Mouse (Mus musculus) heart, adult 18-20 months (tissue): Measurements from ENCODE around the gene Sptbn4. TPM values are rescaled to one million over a fixed set of nuclear protein-coding genes. Genes with fewer than 3 reads are reported as not detected.
A peak's percentile ranks its signal among the peaks of the same experiment; 100 is the strongest.

Experiments used
- DNase-seq, 2 experiments: peaks; one replicate each; pipeline ENCODE4 v3.0.0; 2021 to 2022; ENCODE audit warnings: mixed read lengths in 1 of 2
- total RNA-seq, 2 experiments: library from RNA; stranded (reverse); gene quantifications; 2 replicates each; pipeline ENCODE4 v1.2.3; 2021

Gene Sptbn4
- total RNA-seq, 2 experiments from 2014 or later = 0.30 to 0.31 TPM

DNA sequence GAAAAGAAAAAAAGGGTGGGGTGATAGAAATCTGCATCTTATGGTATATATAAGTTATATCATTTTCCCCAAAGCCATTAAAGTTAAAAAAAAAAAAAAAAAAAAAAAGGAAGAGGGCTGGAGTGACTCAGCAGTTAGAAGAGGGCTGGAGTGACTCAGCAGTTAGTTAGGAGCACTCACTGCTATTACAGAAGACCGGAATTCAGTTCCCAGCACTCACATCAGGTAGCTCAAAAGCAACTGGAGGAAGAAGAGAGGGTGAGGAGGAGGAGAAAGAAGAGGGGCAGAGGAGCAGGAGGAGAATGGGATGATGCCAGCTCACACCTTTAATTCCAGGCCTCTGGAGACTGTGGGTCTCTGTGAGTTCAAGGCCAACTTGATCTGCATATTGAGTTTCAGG, 64.3 kb downstream of the Sptbn4 start:
- DNase-seq = no peak

DNA sequence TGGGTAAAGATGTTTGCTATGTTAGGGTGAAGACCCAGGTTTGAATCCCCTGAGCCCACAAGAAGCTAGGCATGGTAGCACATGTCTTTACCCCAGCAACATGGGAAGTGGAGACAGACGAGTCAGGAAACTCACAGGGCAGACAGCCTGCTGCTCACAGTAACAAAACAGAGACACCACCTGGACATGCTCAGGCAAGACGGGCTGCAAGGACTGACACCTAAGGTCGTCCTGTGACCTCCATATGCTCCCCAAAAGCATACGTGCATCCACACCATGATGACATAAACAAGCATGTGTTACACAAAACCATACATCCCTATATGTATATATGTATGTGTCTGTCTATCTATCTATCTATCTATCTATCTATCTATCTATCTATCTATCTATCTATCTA, 65.9 kb downstream of the Sptbn4 start:
- DNase-seq = no peak

DNA sequence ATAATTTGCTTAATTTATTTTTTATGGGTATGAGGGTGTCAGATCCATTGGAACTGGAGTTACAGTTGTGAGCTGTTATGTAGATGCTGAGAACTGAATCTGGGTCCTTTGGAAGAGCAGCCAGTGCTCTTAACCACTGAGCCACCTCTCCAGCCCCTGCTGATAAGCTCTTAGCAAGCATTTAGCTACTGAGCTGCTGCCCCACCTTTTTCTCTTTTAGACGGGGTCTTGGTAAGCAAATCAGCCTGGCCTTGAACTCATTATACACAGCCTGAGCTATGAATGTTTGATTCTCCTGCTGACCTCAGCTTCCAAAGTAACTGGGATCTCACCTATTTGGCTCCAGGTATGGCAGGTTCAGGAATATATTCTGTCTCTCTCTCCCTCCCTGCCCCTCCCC, 66.5 kb downstream of the Sptbn4 start:
- DNase-seq = no peak

DNA sequence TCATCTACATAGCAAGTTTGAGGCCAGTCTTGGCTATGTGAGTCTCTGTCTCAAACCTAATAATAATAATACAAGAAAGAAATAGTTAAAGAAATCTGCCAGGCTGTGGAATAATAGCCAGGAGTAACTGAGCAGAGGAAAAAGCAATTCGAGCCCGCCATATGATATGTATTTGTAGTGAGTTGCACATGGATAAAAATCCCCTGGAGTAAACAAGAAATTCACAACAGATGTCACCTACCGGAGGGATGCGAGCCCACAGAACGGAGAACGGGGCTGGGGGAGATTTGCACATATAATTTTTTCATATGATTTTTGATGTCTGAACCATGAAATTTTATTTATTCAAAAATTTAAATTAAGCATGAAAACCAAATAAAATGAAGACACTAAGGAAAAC, 67.7 kb downstream of the Sptbn4 start:
- DNase-seq = no peak

DNA sequence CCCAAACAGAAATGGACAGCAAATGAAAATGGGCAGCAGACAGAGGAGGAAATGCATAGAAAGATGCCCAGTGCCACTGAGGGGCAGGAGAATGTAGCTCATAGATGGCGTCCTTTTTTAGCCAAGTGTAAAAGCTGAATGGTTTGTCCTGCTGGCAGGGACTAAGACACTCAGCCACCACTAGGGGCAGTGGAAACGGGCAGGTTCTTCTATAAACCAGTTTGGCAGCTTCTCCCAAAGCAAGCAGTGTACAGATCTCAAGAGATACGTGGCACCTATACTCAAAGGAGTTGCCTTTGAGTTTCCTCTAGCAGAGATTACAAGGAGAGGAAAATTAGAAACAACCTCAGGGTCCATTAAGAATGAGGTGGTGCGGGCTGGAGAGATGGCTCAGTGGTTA, 69.1 kb downstream of the Sptbn4 start:
- no peak for DNase-seq

DNA sequence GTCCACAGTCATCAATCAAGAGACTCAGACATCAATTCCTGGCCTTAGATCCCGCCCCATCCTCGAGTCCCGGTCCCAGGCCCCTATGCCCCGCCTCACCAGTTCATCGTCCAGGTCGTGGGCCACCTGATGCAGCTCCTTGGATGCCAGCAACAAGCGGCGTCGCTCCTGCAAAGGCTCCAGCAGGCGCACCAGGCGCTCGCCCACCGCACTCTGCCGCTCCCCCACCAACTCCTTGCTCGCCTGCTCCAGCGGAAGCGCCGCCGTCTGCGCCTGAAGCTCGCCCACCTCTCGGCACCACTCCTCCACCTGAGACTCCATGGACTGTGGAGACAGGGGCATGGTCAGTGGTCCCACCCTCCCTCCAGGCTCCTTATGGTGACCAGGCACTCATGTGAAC, 72.2 kb downstream of the Sptbn4 start:
- no peak for DNase-seq

DNA sequence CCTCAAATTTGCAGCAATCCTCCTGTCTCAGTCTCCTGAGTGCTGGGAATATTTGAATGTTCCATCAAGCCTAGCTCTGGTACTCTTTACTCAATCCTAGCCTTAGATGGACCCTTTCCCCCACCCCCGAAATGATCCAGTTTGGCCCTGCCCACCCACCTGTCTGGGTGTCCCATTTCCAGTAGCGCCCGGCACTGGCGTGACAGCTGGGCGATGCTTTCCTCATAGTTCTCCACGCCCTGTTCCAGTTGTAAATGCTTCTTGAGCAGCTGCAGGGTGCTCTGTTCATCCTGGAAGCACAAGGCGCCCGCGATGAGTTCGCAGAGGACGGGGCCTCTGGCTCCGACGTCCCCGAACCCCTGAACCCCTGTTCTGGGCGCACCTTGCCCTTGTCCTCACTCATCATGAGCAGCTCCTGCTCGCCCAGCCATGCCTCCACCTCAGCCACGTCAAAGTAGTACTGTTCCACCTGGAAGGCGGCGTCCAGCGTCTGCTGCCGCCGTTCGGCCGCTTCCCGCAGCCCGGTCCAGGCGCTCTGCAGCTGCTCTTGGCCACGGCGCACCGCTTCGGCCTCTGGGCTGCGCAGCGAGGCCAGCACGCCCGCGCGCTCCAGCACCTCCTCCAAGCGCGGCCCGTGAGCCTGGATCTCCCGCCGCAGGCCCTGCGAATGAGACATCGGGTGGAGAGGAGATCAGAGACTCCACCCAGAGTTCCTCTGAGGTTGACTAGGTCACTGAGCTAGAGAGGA, 75.6 kb downstream of the Sptbn4 start:
- no peak for DNase-seq

DNA sequence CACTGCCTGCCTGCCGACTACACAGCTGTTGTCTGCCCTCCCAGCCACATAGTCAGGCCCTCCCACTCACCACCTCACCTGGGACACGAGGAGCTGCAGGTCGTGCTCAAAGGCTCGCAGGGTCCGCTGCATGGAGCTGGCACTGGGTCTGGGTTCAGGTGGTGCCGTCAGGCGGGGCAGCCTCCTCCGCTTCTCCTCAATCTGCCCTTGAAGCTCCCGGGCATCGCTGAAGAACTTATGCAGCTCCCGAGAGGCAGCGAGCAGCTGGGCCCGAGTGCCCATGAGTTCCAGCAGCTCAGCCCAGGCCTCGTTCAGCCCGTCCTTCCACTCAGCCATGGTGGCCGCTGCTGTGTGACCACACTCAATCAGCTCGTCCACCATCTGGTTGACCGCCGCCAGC, 78.4 kb downstream of the Sptbn4 start:
- no peak for DNase-seq

DNA sequence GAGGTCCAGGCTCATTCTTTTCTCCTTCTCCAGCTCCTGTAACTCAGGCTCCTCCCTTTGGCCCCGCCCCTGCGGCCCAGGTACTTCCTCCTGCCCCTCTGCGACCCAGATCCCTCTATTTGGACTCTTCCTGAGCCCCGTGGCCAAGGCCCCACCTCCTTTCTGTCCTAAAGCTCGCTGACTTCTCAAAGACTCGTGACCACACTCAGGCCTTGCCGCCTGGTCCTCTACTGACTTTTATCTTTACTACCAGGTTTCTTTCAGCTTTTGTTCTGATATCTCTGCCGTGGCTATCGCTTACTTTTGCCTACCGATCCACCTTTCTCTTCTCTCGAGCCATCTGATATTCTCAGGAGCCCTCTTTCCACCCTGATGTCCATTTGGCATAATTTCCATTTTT, 79.5 kb downstream of the Sptbn4 start:
- no peak for DNase-seq

DNA sequence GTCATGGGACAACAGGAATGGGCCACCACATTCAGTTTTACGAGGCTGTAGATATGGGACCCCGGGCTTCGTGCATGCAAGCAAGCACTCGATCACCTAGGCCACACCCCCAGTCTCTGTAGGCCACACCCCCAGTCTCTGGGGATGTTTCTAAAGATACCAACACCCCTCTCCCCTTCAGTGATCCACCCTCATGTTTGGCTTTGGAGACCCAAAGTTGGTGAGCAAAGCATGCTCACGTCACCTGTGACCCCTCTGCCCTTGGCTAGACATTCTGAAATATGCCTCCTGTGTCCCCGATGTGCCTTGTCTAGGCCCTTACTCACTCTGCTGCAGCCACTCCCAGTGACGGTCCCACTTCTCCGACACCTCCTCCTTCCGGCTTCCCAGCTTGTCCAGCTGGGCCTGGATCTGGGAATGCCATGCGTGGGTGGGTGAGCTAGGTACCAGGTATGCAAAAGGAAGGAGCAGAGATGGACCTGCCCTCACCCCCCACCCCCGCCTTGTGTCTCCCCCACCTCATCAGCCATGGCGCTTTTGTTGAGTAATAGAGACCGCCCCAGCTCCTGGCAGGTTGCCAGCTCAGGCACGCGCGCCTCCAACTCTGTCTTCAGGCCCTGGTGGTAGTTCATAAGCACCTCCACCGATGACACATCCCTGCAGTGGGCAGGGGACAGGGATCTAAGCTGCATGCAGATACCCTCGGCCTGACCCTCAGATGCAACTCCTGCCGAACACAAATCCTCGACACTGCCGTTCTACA, 81.2 kb downstream of the Sptbn4 start:
- DNase-seq = no peak

DNA sequence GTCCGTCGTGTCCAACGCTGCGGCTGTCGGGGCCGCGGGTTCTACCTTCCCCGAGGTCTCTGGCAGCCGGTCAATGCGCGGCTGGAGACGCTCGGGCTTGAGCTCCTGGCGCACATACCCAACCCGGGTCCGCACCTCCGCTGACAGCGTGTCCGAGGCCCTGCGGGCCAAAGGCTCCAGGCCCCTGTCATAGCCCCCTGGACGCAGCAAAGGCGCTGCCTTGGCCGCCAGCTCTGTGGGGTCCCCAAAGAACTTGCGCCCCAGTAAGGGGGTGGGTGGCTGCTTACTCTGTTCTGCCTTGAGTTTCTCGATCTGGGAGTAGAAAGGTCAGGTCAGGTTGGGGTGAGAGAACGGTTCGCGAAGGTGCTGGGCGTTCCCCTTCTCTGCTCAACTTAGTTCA, 83.1 kb downstream of the Sptbn4 start:
- no peak for DNase-seq

DNA sequence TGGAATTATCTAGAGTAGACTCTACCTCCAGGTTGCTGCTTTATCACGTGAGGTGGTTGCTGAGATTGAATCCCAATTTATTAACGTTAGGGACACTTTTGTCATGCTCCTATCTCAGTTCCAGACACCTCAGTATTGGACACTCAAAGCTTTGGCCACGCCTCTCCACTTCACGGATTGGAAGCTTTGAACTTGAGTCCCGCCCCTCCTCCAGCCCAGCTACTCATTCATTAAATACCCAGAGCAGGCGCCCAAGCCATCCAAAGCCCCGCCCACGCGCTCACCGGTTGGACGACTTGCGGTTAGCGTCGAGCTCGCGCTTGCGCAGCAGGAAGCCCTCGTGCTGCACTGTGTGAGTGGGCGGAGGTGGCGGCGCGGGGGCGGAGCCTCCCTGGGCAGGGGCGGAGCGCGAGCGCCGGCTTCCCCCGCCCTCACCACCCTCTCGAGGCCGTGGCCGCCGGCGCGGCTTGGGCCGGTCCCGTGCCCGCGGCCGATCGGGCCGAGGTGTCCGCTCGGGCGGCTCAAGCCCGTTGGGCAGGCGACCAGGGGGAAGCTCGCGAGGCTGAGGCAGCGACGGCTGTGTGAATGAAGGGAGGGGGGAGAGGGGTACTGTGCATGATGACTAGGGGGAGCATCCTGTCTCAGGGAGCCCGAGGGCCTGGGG, 86.1 kb downstream of the Sptbn4 start:
- DNase-seq = peak; percentile 98 to 99

DNA sequence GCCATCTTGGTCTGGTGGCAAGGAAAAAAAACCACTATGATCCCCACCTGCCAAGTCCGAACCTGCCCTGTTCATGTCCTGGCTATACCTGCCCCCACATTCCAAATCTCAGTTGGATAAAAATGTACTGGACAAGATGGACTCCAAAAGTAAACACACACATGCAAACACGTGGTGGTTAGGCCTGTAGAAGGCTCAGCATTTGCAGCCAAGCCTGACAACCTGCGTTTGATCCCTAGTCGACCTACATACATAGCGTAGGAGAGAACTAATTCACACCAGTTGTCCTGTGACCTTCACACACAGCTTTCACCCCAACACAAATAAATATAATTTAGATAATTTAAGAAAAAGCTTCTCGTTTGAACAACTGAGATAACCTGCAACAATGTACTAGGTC, 86.7 kb downstream of the Sptbn4 start:
- DNase-seq = no peak

DNA sequence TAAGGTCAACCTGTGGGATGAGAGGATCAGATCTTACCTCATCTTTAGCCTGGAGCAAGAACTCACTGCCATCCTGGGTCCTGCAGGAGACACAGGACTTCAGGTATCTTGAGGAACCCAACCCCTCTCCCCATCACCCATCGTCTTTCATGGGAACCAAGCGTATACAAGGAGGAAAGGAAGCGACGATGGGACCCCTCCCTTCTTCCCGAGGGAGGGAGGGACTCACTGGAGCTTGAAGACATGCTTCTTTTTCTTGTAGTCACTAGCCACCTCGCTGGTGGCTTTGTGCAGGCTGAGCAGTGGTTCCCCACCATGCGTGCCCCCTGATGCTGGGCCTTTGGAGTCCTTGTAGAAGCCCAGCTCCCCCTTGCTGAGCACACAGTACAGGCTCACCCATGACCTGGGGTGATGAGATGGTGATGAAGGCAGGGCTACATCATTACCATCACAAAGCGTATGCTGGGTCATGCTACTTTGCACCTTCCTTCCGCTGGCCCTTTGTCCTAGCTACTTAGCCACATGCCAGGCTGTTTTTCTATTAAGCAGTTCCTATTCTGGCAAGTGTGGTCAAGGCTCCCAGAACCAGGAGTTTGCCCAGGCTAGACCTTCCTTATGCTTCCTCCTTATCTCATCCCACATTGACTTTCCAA, 87.7 kb downstream of the Sptbn4 start:
- no peak for DNase-seq

DNA sequence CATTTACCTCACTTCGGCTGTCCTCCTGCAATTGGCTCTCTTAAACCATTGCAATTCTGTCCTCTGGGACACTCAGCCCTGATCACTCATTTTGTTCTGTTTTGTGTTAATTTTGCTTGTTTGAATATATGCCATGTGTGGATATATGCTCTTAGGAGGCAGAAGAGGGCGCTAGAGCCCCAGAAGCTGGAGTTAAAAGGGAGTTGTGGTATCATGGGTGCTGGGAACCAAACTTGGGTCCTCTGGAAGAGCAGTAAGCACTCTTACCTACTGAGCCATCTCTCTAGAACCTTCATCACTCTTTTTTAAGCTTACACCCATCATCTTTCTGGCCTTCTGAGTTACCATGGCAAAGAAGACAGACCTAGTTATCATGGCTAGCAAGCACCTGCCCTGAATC, 88.3 kb downstream of the Sptbn4 start:
- DNase-seq = no peak

DNA sequence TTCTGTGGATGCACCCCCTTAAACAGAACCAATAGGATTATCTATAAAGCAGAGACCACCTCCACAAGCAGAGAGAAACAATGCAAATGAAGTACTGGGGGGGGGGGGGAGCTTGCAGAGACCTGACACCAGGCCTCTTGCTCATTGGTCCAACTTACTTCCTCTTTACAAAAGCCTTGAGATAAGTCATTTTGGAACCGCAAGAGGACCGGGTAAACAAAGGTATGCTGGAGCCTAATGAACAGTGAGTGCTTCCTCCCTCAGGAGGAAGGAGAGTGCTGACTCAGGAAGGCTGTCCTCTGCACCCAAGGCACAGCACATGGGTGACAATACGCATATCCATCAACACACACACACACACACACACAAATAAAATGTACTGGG, 89.9 kb downstream of the Sptbn4 start:
- DNase-seq = no peak

DNA sequence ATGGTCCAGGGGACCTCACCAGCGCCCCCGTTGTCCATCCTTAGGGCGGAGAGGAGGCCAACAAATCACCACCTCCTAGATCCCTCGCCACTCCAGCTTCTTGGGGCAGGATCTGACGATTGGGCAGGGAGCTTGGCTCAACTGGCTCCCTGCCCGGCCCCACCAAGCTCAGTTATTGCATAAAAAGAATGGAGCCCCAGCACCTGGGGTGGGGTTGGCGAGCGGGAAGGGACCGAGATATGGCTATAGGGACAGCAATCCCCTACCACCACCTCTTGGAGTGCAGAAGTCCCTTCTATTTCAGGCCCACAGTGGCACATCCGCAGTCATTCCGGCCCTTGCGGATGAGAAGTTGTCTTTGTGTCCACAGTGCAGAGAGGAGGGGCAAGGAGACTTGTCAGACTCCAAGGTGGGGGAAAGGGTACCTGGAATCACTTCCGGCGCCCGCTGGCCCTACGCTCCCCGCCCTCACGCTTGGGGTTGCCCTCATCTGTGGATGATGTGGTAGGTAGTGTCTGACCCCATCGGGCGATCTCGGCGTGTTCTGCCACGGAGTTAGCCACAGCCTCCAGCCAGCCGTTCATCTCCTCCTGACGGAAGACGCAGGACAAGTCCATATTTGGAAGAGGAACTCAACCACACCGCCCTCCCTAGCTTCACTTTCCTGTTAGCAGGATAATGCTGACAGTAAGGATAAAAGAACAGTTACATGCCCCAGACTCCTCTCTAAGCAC, 90.5 kb downstream of the Sptbn4 start, which contains the start of gene Gm20479:
Gene Gm20479 (minus strand): TSS at position 559 of the 734 bp plus-strand sequence.
- peak; percentile 35 to 44 for DNase-seq

DNA sequence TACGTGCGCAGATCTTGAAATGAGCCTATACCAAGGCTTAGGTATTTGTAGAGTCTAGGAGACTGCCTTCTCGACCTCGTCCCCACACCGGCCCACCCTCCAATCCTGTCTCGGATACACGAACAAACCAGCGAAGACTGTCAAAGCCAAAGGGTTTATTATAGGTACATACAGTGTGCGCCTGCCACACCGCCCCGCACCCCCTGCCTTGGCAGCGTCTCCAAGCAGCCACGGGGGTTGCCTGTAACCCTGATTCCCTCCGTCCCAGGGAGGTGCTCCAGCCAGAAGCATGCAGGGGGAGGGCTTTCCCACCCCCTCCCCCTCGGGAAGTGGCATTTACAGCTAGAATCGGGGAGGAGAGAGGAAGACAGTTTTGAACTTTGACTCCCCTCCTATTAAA, 91.2 kb downstream of the Sptbn4 start:
- DNase-seq = peak in 1 of 2 experiments; percentile 62

DNA sequence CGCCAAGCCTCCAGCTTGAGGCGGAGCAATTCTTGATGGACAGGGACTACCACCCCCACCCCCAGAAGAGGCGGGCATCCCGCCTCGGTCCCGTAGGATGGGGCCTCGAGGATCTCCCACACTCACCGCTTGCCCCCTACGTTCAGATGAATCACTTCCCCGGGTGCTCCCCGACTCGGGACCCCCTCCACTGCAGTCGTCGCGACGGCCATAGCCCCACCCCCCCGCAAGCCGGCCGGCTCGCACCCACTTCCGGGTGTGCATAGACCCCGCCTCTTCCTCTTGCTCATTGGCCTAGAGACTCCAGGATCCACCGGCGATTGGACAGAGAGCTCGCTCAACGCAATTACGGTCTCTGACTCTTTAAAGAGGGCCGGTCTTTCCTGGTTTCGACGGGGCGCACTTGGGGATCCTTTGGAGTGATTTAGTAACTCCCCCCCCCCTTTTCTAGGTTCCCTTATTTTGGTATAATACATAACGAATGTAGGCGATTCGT, 91.7 kb downstream of the Sptbn4 start, which contains the start of gene Shkbp1:
Gene Shkbp1 (minus strand): TSS at position 275 of the 496 bp plus-strand sequence.
- peak; percentile 92 to 95 for DNase-seq

DNA sequence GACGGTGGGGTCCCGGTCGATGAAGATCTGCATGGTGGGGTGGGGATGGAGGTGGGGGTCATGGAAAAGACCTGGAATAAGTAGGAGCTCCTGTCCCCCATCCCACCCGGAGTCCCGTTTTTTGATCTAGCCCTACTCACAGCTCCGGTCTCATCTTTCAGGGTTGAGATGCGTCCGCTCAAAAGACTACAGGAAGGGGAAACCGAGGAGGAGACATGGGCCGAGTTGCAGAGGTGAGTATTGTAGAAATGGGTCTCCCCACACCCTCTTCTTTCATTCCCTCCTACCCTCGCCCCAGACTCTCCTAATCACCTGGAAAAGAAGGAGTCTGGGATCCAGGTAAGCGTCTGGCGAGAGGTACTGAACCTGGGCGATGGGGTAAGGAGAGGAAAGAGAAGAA, 92.2 kb downstream of the Sptbn4 start:
- no peak for DNase-seq

DNA sequence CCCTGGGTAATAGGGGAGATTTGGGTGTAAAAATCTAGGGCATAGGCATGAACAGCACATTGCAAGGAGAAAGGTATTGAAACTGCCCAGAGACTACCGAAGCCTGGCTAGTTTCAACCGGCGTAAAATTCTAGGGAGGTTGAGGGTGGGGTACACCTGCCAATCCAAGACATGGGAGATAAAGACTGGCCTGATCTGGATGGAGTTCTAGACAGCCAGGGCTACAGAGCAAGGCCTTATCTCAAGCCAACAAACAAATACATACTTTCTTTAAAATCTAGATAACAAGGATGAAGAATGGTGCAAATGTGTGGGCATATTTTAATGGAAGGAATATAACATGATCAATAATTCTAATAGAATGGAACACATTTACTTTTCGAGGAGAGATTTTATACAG, 92.7 kb downstream of the Sptbn4 start:
- no peak for DNase-seq

DNA sequence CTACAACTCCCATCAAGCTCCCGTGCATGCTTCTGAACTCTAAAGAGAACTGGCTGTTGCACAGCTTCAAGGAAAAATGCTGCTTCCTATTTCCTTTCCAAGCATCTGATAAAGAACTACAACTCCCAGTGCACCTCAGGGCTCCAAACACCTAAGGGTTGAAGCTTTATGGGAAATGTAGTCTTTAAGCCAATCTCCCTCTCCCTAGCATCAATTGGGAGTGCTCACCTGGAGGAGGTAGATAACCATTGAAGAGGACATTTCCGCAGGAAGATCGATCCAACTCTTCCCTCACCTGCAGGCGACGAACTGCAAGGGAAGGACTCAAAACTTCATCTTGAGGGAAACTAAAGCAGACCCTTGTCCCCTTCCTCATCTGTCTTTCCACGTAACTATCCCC, 93.3 kb downstream of the Sptbn4 start:
- peak; percentile 65 to 76 for DNase-seq
